Mouse (Mus musculus) brain, embryonic 14.5 days (tissue): ENCODE results near the gene Zfp966.
"Not testable (repeated sequence)": the region's sequence is repeated elsewhere in the genome, so short reads cannot be mapped to it uniquely, and the experiment has no call there.

Source experiments
- CTCF ChIP-seq: fragments of 200-500 bp; IDR thresholded peaks from 2 replicates; pipeline ENCODE4 v1.5.1; 2012; ENCODE audit warnings: inconsistent platforms, mild to moderate bottlenecking, moderate library complexity, borderline replicate concordance; ENCODE audit not compliant: insufficient read depth, insufficient read length; ENCODE audit errors: extremely low read depth
- POLR2A ChIP-seq: fragments of 200-500 bp; IDR thresholded peaks from 2 replicates; pipeline ENCODE4 v1.6.1; 2012; ENCODE audit warnings: mild to moderate bottlenecking, inconsistent platforms, borderline replicate concordance; ENCODE audit not compliant: poor library complexity, insufficient read depth, insufficient read length, severe bottlenecking; ENCODE audit errors: extremely low read depth

- not testable (repeated sequence) for TF ChIP-seq POLR2A, CTCF
These were observed at the start of gene Zfp966 for GRCm38 (mm10) chr2:175931000-175931399.
